ENCODE assay signal across 13 mouse cellular contexts in the genomic region with DNA sequence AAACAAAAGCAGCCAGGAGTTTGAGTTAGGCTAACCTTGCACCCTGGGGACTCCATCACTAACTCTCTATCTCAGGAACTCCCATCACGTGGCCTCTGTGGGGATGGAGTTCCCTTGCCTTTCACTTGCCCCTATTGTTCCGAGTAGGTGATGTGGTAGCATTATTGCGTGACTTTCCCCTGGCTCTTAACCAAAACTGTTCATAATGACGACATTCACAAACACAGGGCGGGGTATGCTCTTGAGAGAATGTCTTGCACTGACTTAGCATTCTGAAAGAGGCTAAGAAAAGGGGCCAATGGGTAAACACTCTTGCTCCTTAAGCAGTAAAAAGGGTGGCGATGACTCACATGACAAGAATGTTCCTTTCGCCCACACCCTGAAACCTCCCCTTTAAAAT. TPM values are rescaled to one million over a fixed set of nuclear protein-coding genes. Genes with fewer than 3 reads are reported as not detected.
DNase-seq lines count a peak whose midpoint lies in the region; ATAC-seq and TF ChIP-seq lines count a peak whose summit lies in the region.
"Had no signal": no experiment of that assay in that cellular context is flagged by ENCODE, and none has a peak within 500 bp of the region (broad histone marks: within the 10 kb centered on the region; RNA-seq: fewer than 3 reads in every experiment).

No protein-coding gene starts in this region.

- peak overlapping the region; percentile 94 for H3K27ac ChIP-seq in embryonic fibroblast, embryonic 13.5 days (ENCODE audit: insufficient read depth, low read length)
- H3K27ac ChIP-seq: midbrain, embryonic 12.5 days had no signal

- H3K79me3 ChIP-seq in C2C12 (ENCODE audit: low read depth), result no peaks in the 10 kb centered on the region

- H3K36me3 ChIP-seq in C2C12 (ENCODE audit: control insufficient read depth, insufficient read depth), result no peaks in the 10 kb centered on the region
- H3K36me3 ChIP-seq: midbrain, embryonic 12.5 days had no signal

- H3K4me1 ChIP-seq in embryonic fibroblast, embryonic 13.5 days (ENCODE audit: control insufficient read depth, insufficient read depth, low read length), result peaks cover 8% of the 10 kb centered on the region
- H3K4me1 ChIP-seq: midbrain, embryonic 12.5 days had no signal

- H3K4me3 ChIP-seq in C2C12 (ENCODE audit: insufficient read depth, poor library complexity, severe bottlenecking), result no peak overlapping the region
- H3K4me3 ChIP-seq in embryonic fibroblast, embryonic 13.5 days (ENCODE audit: insufficient read depth, low read length), result no peak overlapping the region
- H3K4me3 ChIP-seq: midbrain, embryonic 12.5 days had no signal

- ATAC-seq in frontal cortex, adult (ENCODE audit: low TSS enrichment), result peak; percentile 66

- H3K27me3 ChIP-seq in C2C12 (ENCODE audit: control insufficient read depth, insufficient read depth, insufficient read length), result no peaks in the 10 kb centered on the region
- H3K27me3 ChIP-seq: midbrain, embryonic 12.5 days had no signal

- TF ChIP-seq CTCF in C2C12 (IDR thresholded peaks at IDR 0.05; ENCODE audit: control insufficient read depth, insufficient read depth, insufficient read length), result no peak
- TF ChIP-seq CTCF in embryonic fibroblast, embryonic 13.5 days (IDR thresholded peaks at IDR 0.05; ENCODE audit: borderline replicate concordance, insufficient read depth, low read length), result no peak

- H3ac ChIP-seq in C2C12 (ENCODE audit: control insufficient read depth, insufficient read length, low read depth), result no peak overlapping the region

- no peak for TF ChIP-seq POLR2A in embryonic fibroblast, embryonic 13.5 days (IDR thresholded peaks at IDR 0.05; ENCODE audit: low read depth, low read length)

- H3K79me2 ChIP-seq in C2C12 (ENCODE audit: control insufficient read depth, insufficient read depth), result no peaks in the 10 kb centered on the region

- no peak for DNase-seq in frontal cortex, postnatal 14 days (ENCODE audit: low spot score in 2 of 2)
- DNase-seq in lung, postnatal 25 days (ENCODE audit: low spot score), result peak; percentile 66
- DNase-seq in thymus, postnatal 14 days, result no peak
- no peak for DNase-seq in kidney, postnatal 36 days
- no peak for DNase-seq in ovary, postnatal 36 days (ENCODE audit: low spot score)
- DNase-seq: heart, postnatal 36 days; kidney, adult 2 months; thymus, postnatal 25 days had no signal

TF ChIP-seq in C2C12, 6 proteins besides CTCF, POLR2A, EP300 and RAD21:
- TF ChIP-seq MYOD1 (IDR thresholded peaks at IDR 0.05; ENCODE audit: control insufficient read depth, insufficient read length, low read depth), result no peak
- peak; percentile 44 for TF ChIP-seq MAX (IDR thresholded peaks at IDR 0.05)
- TF ChIP-seq USF1 (IDR thresholded peaks at IDR 0.05; ENCODE audit: low read depth), result peak; percentile 97
- TF ChIP-seq FOSL1 (IDR thresholded peaks at IDR 0.05; ENCODE audit: insufficient read depth, low read length, poor library complexity, severe bottlenecking), result peak; percentile 24
- peak; percentile 63 for TF ChIP-seq CEBPB (IDR thresholded peaks at IDR 0.05; ENCODE audit: low read depth)
- no peak for TF ChIP-seq MYOG (IDR thresholded peaks at IDR 0.05; ENCODE audit: control insufficient read depth, extremely low read depth, insufficient read length)
TF ChIP-seq in C2C12: peak in this region for 4.

RNA-seq across cellular contexts. Expression of a gene that starts 15.5 kb away (rescaled TPM):
- polyA plus RNA-seq in C2C12 (2012; fragmentation: generic; extraction: Trizol), result 17.9 TPM
- polyA plus RNA-seq in embryonic fibroblast, embryonic 13.5 days (2011; ENCODE audit: insufficient read length, low read depth, missing spikeins), result 60.3 and 202 TPM in 2 replicates
- polyA plus RNA-seq: liver, adult 2 months had no signal
